Mouse (Mus musculus) liver, embryonic 14.5 days (tissue): ENCODE measurements around the gene Tmtc4. TPM values are rescaled to one million over a fixed set of nuclear protein-coding genes. Genes with fewer than 3 reads are reported as not detected.

ENCODE experiments used
- ATAC-seq: fragments of 200-750 bp; cut with Nextera tagmentation; 2 replicates; pipeline ENCODE4 v1.8.0; 2017; ENCODE audit warnings: moderate number of reproducible peaks, mild to moderate bottlenecking, moderate library complexity; ENCODE audit not compliant: insufficient read depth
- DNase-seq, 3 experiments: peaks; one replicate each; pipeline ENCODE4 v3.0.0-alpha.2; 2012 to 2013; ENCODE audit warnings: low read depth in 3 of 3, low spot score in 3 of 3
- H3K27ac ChIP-seq: fragments of 300-500 bp; sonication (generic); 2 replicates; pipeline ENCODE4 v1.5.1; 2014; ENCODE audit warnings: moderate library complexity, mild to moderate bottlenecking, control low read depth, inconsistent platforms
- H3K27me3 ChIP-seq: fragments of 300-500 bp; sonication (generic); 2 replicates; pipeline ENCODE4 v1.6.1; 2014; ENCODE audit warnings: mild to moderate bottlenecking, low read length, moderate library complexity; ENCODE audit not compliant: control insufficient read depth, insufficient read depth
- H3K36me3 ChIP-seq: fragments of 300-500 bp; sonication (generic); replicated peaks from 2 replicates; pipeline ENCODE4 v1.6.1; 2014; ENCODE audit warnings: low read depth; ENCODE audit not compliant: control insufficient read depth, insufficient read depth
- H3K4me1 ChIP-seq, 2 experiments: fragments of 200-500 bp in 1 of 2; fragments of 300-500 bp in 1 of 2; sonication (generic) in 1 of 2; replicated peaks; 2 replicates each; pipeline ENCODE4 v1.6.1; 2012 to 2014; ENCODE audit warnings: antibody characterized with exemption in 1 of 2, inconsistent platforms in 1 of 2, low read length in 1 of 2; ENCODE audit not compliant: control insufficient read depth in 2 of 2, insufficient read depth in 2 of 2
- H3K4me2 ChIP-seq: fragments of 300-500 bp; sonication (generic); 2 replicates; pipeline ENCODE4 v1.6.1; 2014; ENCODE audit warnings: low read depth, mild to moderate bottlenecking, control low read depth, moderate library complexity
- H3K4me3 ChIP-seq, 2 experiments: fragments of 200-500 bp in 1 of 2; fragments of 300-500 bp in 1 of 2; sonication (generic) in 1 of 2; 2 replicates each; pipeline ENCODE4 v1.5.1; 2012 to 2014; ENCODE audit warnings: low read depth in 2 of 2, low read length in 2 of 2, mild to moderate bottlenecking in 2 of 2, control low read depth in 1 of 2, inconsistent platforms in 1 of 2, moderate library complexity in 1 of 2; ENCODE audit not compliant: insufficient read depth in 1 of 2
- H3K9ac ChIP-seq: fragments of 300-500 bp; sonication (generic); replicated peaks from 2 replicates; pipeline ENCODE4 v1.6.1; 2014; ENCODE audit warnings: mild to moderate bottlenecking, control low read depth, moderate library complexity
- H3K9me3 ChIP-seq: fragments of 300-500 bp; sonication (generic); 2 replicates; pipeline ENCODE4 v1.6.1; 2016; ENCODE audit warnings: low read length, mixed read lengths; ENCODE audit not compliant: control insufficient read depth
- CTCF ChIP-seq: IDR thresholded peaks from 2 replicates; pipeline ENCODE4 v1.5.1; 2016; ENCODE audit warnings: antibody characterized with exemption, low read depth, control low read depth
- EP300 ChIP-seq: IDR thresholded peaks from 2 replicates; pipeline ENCODE4 v1.6.1; 2016; ENCODE audit warnings: antibody characterized with exemption, low read depth
- WGBS: fragments of 180-500 bp; shearing (Covaris S2); extraction: QIAGEN DNeasy Blood & Tissue Kit; methylation state at CpG from one replicate; pipeline ENCODE4 v1.1.7; 2014; ENCODE audit not compliant: insufficient replicate concordance; 5-methylcytosine and 5-hydroxymethylcytosine counted together
- polyA plus RNA-seq, 2 experiments: library from polyadenylated mRNA; depleted of rRNA in 1 of 2; stranded (reverse) in 1 of 2; unstranded in 1 of 2; fragments of >200 nt; fragmentation: Nextera tagmentation in 1 of 2; extraction: Ambion mirVana in 1 of 2; gene quantifications; 2 replicates each; pipeline versions ENCODE4 v1.2.1 to v1.2.3; 2012 to 2014

Gene Tmtc4
- polyA plus RNA-seq, 2 experiments = 1.4 to 2.3 TPM

- H3K27ac ChIP-seq = no peak overlapping the region
- H3K4me2 ChIP-seq = no peak overlapping the region
- TF ChIP-seq EP300 (no peak), CTCF (no peak)
- no peaks in the 10 kb centered on the region for H3K36me3 ChIP-seq
- DNase-seq (no peak), ATAC-seq (no peak)
- no peak overlapping the region for H3K4me3 ChIP-seq
- H3K27me3 ChIP-seq = no peaks in the 10 kb centered on the region
- no peaks in the 10 kb centered on the region for H3K4me1 ChIP-seq
- no peaks in the 10 kb centered on the region for H3K9me3 ChIP-seq
- H3K9ac ChIP-seq = no peak overlapping the region
- 56% methylated on average over 2 of the region's 2 CpGs for WGBS
Observed at GRCm38 (mm10) chr14:123015687-123016086, 31.9 kb upstream of the Tmtc4 start.

- WGBS = 58% methylated on average over 18 of the region's 18 CpGs
- ATAC-seq (no peak), DNase-seq (no peak)
- no peak overlapping the region for H3K4me2 ChIP-seq
- H3K36me3 ChIP-seq = no peaks in the 10 kb centered on the region
- no peak overlapping the region for H3K9ac ChIP-seq
- H3K4me3 ChIP-seq = no peak overlapping the region
- H3K9me3 ChIP-seq = no peaks in the 10 kb centered on the region
- TF ChIP-seq EP300 (no peak), CTCF (no peak)
- H3K4me1 ChIP-seq = no peaks in the 10 kb centered on the region; a peak in 1 of 4 replicates
- H3K27me3 ChIP-seq = no peaks in the 10 kb centered on the region
- H3K27ac ChIP-seq = no peak overlapping the region
Observed at GRCm38 (mm10) chr14:123009108-123010018, 25.5 kb upstream of the Tmtc4 start.

GRCm38 (mm10) chr14:123008672-123009071 lies 24.8 kb upstream of the Tmtc4 start:
- DNase-seq (no peak), ATAC-seq (no peak)
- Histone ChIP-seq H3K27me3 (no peaks in the 10 kb centered on the region), H3K9ac (no peak overlapping the region), H3K36me3 (no peaks in the 10 kb centered on the region), H3K4me1 (no peaks in the 10 kb centered on the region; a peak in 1 of 4 replicates), H3K9me3 (no peaks in the 10 kb centered on the region), H3K4me3 (no peak overlapping the region), H3K4me2 (no peak overlapping the region), H3K27ac (no peak overlapping the region)
- 54% methylated on average over 2 of the region's 2 CpGs for WGBS
- TF ChIP-seq CTCF (no peak), EP300 (no peak)

GRCm38 (mm10) chr14:123003715-123004114 lies 19.9 kb upstream of the Tmtc4 start:
- H3K36me3 ChIP-seq = no peaks in the 10 kb centered on the region
- no peak overlapping the region for H3K9ac ChIP-seq
- ATAC-seq = no peak
- no peak overlapping the region for H3K4me3 ChIP-seq
- no peaks in the 10 kb centered on the region for H3K27me3 ChIP-seq
- H3K4me1 ChIP-seq = no peaks in the 10 kb centered on the region
- no peak for DNase-seq
- TF ChIP-seq CTCF = no peak
- no peak for TF ChIP-seq EP300
- H3K27ac ChIP-seq = no peak overlapping the region
- 53% methylated on average over 1 of the region's 1 CpGs for WGBS
- no peaks in the 10 kb centered on the region for H3K9me3 ChIP-seq
- no peak overlapping the region for H3K4me2 ChIP-seq

- WGBS = 34% methylated on average over 3 of the region's 3 CpGs
- no peaks in the 10 kb centered on the region for H3K36me3 ChIP-seq
- no peaks in the 10 kb centered on the region for H3K27me3 ChIP-seq
- H3K27ac ChIP-seq = no peak overlapping the region
- H3K4me1 ChIP-seq = no peaks in the 10 kb centered on the region
- DNase-seq = no peak
- no peak overlapping the region for H3K4me2 ChIP-seq
- no peak for ATAC-seq
- no peaks in the 10 kb centered on the region for H3K9me3 ChIP-seq
- TF ChIP-seq CTCF = no peak
- no peak for TF ChIP-seq EP300
- no peak overlapping the region for H3K9ac ChIP-seq
- no peak overlapping the region for H3K4me3 ChIP-seq
Observed at GRCm38 (mm10) chr14:123001391-123001790, 17.6 kb upstream of the Tmtc4 start.
